7 mouse cellular contexts compared by ENCODE assay signal in the genomic region with DNA sequence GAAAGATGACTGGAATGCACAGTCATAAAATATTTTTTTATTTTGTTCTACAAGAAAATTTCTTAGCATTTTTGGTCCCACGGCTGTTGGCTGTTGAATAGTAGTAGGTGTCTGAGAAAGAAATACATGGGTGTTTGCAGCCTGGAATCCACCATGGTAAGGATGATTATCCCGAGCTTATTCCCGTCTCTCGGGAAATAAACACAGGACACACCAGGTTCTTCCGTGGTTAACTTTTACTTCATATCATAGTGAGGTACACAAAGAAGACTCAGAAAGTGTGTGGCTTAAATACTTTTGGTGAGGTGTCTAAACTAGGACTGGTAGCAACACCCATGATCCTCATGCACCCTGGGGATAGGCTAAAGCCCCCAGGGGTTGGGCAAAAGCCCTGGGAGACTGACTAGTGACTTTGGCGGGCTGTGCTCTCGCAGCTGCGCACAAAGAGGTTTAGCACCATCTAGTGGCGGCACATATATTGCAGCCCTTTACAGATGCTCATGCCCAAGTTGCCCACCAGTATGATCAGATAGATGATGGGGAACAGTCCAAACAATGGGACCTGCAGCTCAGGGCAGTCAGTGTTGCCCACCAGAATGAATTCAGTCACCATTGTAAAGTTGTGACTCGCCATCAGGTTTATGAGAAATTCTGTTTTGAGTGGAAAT. TPM values are rescaled to one million over a fixed set of nuclear protein-coding genes. Genes with fewer than 3 reads are reported as not detected.
DNase-seq lines count a peak whose midpoint lies in the region; ATAC-seq lines count a peak whose summit lies in the region.

No protein-coding gene starts in this region.

- H3K9ac ChIP-seq in intestine, embryonic 14.5 days (ENCODE audit: low read length): no peak overlapping the region
- no peak overlapping the region for H3K9ac ChIP-seq in midbrain, embryonic 11.5 days (ENCODE audit: low read length)
- no peak overlapping the region for H3K9ac ChIP-seq in stomach, embryonic 14.5 days (replicated peaks; ENCODE audit: low read depth, low read length)

- peak overlapping the region; percentile 23; the same call in 1 of the 2 replicates for H3K4me2 ChIP-seq in intestine, embryonic 14.5 days (ENCODE audit: low read length)
- no peak overlapping the region for H3K4me2 ChIP-seq in midbrain, embryonic 11.5 days
- 0 out of 2 replicates have a peak overlapping the region, but pooled peaks have one; percentile 14 for H3K4me2 ChIP-seq in stomach, embryonic 14.5 days (replicated peaks; ENCODE audit: low read depth, low read length)

- 0 out of 2 replicates have a peak, but pooled peaks have one; percentile 60 for ATAC-seq in intestine, embryonic 14.5 days (replicated peaks; ENCODE audit: low FRiP score, low TSS enrichment, low read depth)
- peak; percentile 85 for ATAC-seq in midbrain, embryonic 11.5 days (ENCODE audit: low FRiP score)
- ATAC-seq in stomach, embryonic 14.5 days (ENCODE audit: insufficient number of reproducible peaks, insufficient read depth, low FRiP score, low read depth): no peak

- H3K9me3 ChIP-seq in intestine, embryonic 14.5 days (ENCODE audit: control insufficient read depth, low read length): no peaks in the 10 kb centered on the region
- no peaks in the 10 kb centered on the region for H3K9me3 ChIP-seq in midbrain, embryonic 11.5 days (ENCODE audit: control insufficient read depth, low read length)
- no peaks in the 10 kb centered on the region for H3K9me3 ChIP-seq in stomach, embryonic 14.5 days (ENCODE audit: control insufficient read depth, low read depth, low read length)

- intact Hi-C loops in left cerebral cortex, postnatal 10 days (cut with DNase I): loop anchor here (5.0 kb wide), 1 partner anchor 737 kb away; no protein-coding TSS in a partner anchor

- no peaks in the 10 kb centered on the region for H3K27me3 ChIP-seq in intestine, embryonic 14.5 days (replicated peaks; ENCODE audit: control insufficient read depth, insufficient read depth, low read length)
- no peaks in the 10 kb centered on the region for H3K27me3 ChIP-seq in midbrain, embryonic 11.5 days (ENCODE audit: control insufficient read depth, insufficient read depth, low read length)
- H3K27me3 ChIP-seq in stomach, embryonic 14.5 days (ENCODE audit: control insufficient read depth, insufficient read depth, low read length): no peaks in the 10 kb centered on the region

- H3K36me3 ChIP-seq in intestine, embryonic 14.5 days (ENCODE audit: control insufficient read depth, insufficient read depth, low read length): no peaks in the 10 kb centered on the region
- no peaks in the 10 kb centered on the region for H3K36me3 ChIP-seq in midbrain, embryonic 11.5 days (ENCODE audit: control insufficient read depth, insufficient read depth, low read length)
- H3K36me3 ChIP-seq in stomach, embryonic 14.5 days (ENCODE audit: control insufficient read depth, insufficient read depth, low read length): no peaks in the 10 kb centered on the region

- no peaks in the 10 kb centered on the region for H3K4me1 ChIP-seq in intestine, embryonic 14.5 days (replicated peaks; ENCODE audit: control insufficient read depth, insufficient read depth, low read length)
- H3K4me1 ChIP-seq in midbrain, embryonic 11.5 days (ENCODE audit: control insufficient read depth, insufficient read depth, low read length): no peaks in the 10 kb centered on the region
- H3K4me1 ChIP-seq in stomach, embryonic 14.5 days (ENCODE audit: control insufficient read depth, insufficient read depth, low read length): no peaks in the 10 kb centered on the region

- no peak overlapping the region for H3K27ac ChIP-seq in intestine, embryonic 14.5 days (ENCODE audit: low read depth)
- H3K27ac ChIP-seq in midbrain, embryonic 11.5 days (ENCODE audit: low read depth, low read length): no peak overlapping the region
- H3K27ac ChIP-seq in stomach, embryonic 14.5 days (ENCODE audit: low read length): no peak overlapping the region

- peak; percentile 77 for DNase-seq in ZHBTc4 (ENCODE audit: low read depth, low spot score)
- peak; percentile 26 for DNase-seq in cerebellum, adult 9-10 months
- DNase-seq in frontal cortex, postnatal 14 days (ENCODE audit: low spot score in 2 of 2): peak; percentile 5 to 36
- DNase-seq in intestine, embryonic 14.5 days (ENCODE audit: low spot score): peak; percentile 85
- peak; percentile 3 to 34 for DNase-seq in left cerebral cortex, postnatal 10 days (ENCODE audit: extremely low spot score in 1 of 2, low spot score in 2 of 2)
- DNase-seq in midbrain, embryonic 11.5 days (ENCODE audit: low spot score, missing footprints): peak; percentile 93

- WGBS in intestine, embryonic 14.5 days: 32% methylated on average over 10 of the region's 10 CpGs
- 42% methylated on average over 10 of the region's 10 CpGs for WGBS in midbrain, embryonic 11.5 days
- WGBS in stomach, embryonic 14.5 days: 31% methylated on average over 10 of the region's 10 CpGs

- H3K4me3 ChIP-seq in intestine, embryonic 14.5 days (ENCODE audit: low read depth, low read length): no peak overlapping the region
- H3K4me3 ChIP-seq in midbrain, embryonic 11.5 days (ENCODE audit: low read depth, low read length): no peak overlapping the region
- no peak overlapping the region for H3K4me3 ChIP-seq in stomach, embryonic 14.5 days (ENCODE audit: low read depth, low read length)

RNA-seq across cellular contexts. Expression of a gene that starts 8.5 kb away (rescaled TPM):
- not detected in 2 replicates for polyA plus RNA-seq in intestine, embryonic 14.5 days (2014; fragmentation: Nextera tagmentation; extraction: Ambion mirVana)
- total RNA-seq in left cerebral cortex, postnatal 10 days (2021): not detected
- not detected in 2 replicates for polyA plus RNA-seq in midbrain, embryonic 11.5 days (2014; fragmentation: Nextera tagmentation; extraction: Ambion mirVana)
- not detected in 2 replicates for polyA plus RNA-seq in stomach, embryonic 14.5 days (2014; fragmentation: Nextera tagmentation; extraction: Ambion mirVana)

RNA-seq across cellular contexts. Expression of a gene that starts 14.2 kb away (rescaled TPM):
- polyA plus RNA-seq in intestine, embryonic 14.5 days (2014; fragmentation: Nextera tagmentation; extraction: Ambion mirVana): not detected in 2 replicates
- total RNA-seq in left cerebral cortex, postnatal 10 days (2021): not detected
- polyA plus RNA-seq in midbrain, embryonic 11.5 days (2014; fragmentation: Nextera tagmentation; extraction: Ambion mirVana): not detected in 2 replicates
- polyA plus RNA-seq in stomach, embryonic 14.5 days (2014; fragmentation: Nextera tagmentation; extraction: Ambion mirVana): not detected in 2 replicates

RNA-seq across cellular contexts. Expression of a gene that starts 22.6 kb away (rescaled TPM):
- polyA plus RNA-seq in intestine, embryonic 14.5 days (2014; fragmentation: Nextera tagmentation; extraction: Ambion mirVana): not detected in 2 replicates
- total RNA-seq in left cerebral cortex, postnatal 10 days (2021): not detected
- polyA plus RNA-seq in midbrain, embryonic 11.5 days (2014; fragmentation: Nextera tagmentation; extraction: Ambion mirVana): not detected in 2 replicates
- polyA plus RNA-seq in stomach, embryonic 14.5 days (2014; fragmentation: Nextera tagmentation; extraction: Ambion mirVana): not detected in 2 replicates

RNA-seq across cellular contexts. Expression of a gene that starts 38.0 kb away (rescaled TPM):
- polyA plus RNA-seq in intestine, embryonic 14.5 days (2014; fragmentation: Nextera tagmentation; extraction: Ambion mirVana): not detected in 2 replicates
- not detected for total RNA-seq in left cerebral cortex, postnatal 10 days (2021)
- not detected in 2 replicates for polyA plus RNA-seq in midbrain, embryonic 11.5 days (2014; fragmentation: Nextera tagmentation; extraction: Ambion mirVana)
- not detected in 2 replicates for polyA plus RNA-seq in stomach, embryonic 14.5 days (2014; fragmentation: Nextera tagmentation; extraction: Ambion mirVana)

RNA-seq across cellular contexts. Expression of a gene that starts 43.7 kb away (rescaled TPM):
- not detected in 2 replicates for polyA plus RNA-seq in intestine, embryonic 14.5 days (2014; fragmentation: Nextera tagmentation; extraction: Ambion mirVana)
- total RNA-seq in left cerebral cortex, postnatal 10 days (2021): not detected
- not detected in 2 replicates for polyA plus RNA-seq in midbrain, embryonic 11.5 days (2014; fragmentation: Nextera tagmentation; extraction: Ambion mirVana)
- not detected in 2 replicates for polyA plus RNA-seq in stomach, embryonic 14.5 days (2014; fragmentation: Nextera tagmentation; extraction: Ambion mirVana)

Comparison
In these comparisons a context has a peak if more than half of its experiments do, and no peak if none do; other contexts are left out.
1. DNase-seq: peak in every context shown above with its lines; median percentile 93 in midbrain, embryonic 11.5 days; 85 in intestine, embryonic 14.5 days; 77 in ZHBTc4; 26 in cerebellum, adult 9-10 months; 20 in frontal cortex, postnatal 14 days; 18 in left cerebral cortex, postnatal 10 days.